Mouse (Mus musculus): Measurements from ENCODE around the gene Tm9sf4. TPM values are rescaled to one million over a fixed set of nuclear protein-coding genes. Genes with fewer than 3 reads are reported as not detected.

The Tm9sf4 gene
- total RNA-seq, 2 experiments from 2014 or later: 51.4 to 57.0 TPM

DNA sequence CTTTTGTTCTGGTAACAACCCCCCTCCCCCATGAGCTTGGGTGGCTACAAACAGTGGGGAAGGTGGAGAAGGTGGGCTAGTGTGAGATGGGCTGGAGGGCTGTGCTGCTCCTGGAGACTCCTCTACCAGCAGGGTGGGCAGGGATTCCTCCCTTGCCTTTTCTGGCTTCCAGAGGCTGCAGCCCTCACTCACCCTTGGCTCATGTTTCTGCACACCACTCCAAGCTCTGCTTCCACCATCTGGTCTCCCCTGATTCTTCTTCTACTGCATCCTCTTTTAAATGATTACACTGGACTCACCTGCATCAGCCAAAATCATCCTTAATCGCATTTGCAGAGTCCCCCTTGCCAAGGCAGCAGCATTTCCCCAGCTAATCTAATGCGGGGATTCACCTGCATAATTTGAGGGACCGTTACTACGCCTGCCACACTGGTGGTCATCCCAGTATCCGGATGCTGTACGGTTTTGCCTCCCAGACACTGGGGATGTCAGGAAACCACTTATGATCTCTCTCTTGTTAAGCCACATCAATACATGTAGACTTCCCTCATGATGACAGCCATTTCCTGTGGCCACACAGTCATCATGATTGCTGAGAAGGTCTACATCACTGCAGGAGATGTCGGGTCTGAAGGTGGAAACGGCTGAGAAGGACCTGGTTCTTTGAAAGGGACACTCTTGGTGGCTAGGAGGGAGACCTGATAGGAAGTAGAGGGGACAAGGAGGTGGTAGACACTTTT lies 9.0 kb upstream of the Tm9sf4 start:
- intact Hi-C loops (cut with DNase I): no loop called here
- no peak for DNase-seq

GRCm38 (mm10) chr2:153153033-153153450 lies 8.1 kb upstream of the Tm9sf4 start:
- intact Hi-C loops (cut with DNase I): no loop called here
- DNase-seq: no peak

DNA sequence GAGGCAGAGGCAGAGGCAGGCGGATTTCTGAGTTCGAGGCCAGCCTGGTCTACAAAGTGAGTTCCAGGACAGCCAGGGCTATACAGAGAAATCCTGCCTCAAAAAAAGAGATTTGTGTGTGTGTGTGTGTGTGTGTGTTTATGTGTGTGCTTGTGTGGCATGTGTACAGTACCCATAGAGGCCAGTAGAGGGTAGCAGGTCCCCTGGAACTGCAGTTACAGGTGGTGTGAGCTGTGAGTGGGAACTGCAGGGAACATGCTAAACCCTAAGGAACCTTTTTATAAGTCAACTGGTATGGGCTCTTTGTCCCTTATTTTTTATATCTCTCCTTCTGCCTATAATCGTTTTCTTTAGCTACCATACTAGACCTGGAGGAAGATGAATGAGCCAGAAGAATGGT lies 3.8 kb upstream of the Tm9sf4 start:
- no peak for DNase-seq
- intact Hi-C loops (cut with DNase I): no loop called here

GRCm38 (mm10) chr2:153160133-153160532 lies 970 bp upstream of the Tm9sf4 start:
- no peak for DNase-seq
- intact Hi-C loops (cut with DNase I): loop anchor here (5.0 kb wide), 1 partner anchor 82 kb away; the partner anchor contains the start of genes Plagl2 and Pofut1

GRCm38 (mm10) chr2:153161684-153162080 lies 579 bp downstream of the Tm9sf4 start:
- intact Hi-C loops (cut with DNase I): loop anchor here (5.0 kb wide), 1 partner anchor 81 kb away; the partner anchor contains the start of genes Plagl2 and Pofut1

GRCm38 (mm10) chr2:153167136-153167535 lies 6.0 kb downstream of the Tm9sf4 start:
- intact Hi-C loops (cut with DNase I): no loop called here
- DNase-seq: no peak

More at GRCm38 (mm10) chr2:153161684-153162080, 579 bp downstream of the Tm9sf4 start:
- no peak for DNase-seq

- DNase-seq: peak; percentile 26 to 28
- intact Hi-C loops (cut with DNase I): no loop called here
Observed at GRCm38 (mm10) chr2:153168134-153168820, 7.2 kb downstream of the Tm9sf4 start.

GRCm38 (mm10) chr2:153170490-153171224 lies 9.6 kb downstream of the Tm9sf4 start:
- DNase-seq: no peak
- intact Hi-C loops (cut with DNase I): no loop called here

DNA sequence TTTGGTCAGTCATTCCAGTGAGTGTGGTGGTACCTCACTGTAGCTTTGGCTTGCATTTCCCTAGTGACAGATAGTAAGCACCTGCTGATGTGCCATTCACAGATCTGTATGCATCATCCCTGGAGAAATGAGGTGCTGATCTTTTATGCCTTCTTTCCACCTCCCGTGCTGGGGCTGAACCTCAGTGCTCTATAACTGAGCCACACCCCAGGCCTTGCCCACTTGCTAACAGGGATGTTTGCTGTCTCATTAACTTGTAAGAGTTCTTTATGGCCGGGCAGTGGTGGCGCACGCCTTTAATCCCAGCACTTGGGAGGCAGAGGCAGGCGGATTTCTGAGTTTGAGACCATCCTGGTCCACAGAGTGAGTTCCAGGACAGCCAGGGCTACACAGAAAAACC lies 10.9 kb downstream of the Tm9sf4 start:
- intact Hi-C loops (cut with DNase I): no loop called here
- DNase-seq: no peak

- no peak for DNase-seq
- intact Hi-C loops (cut with DNase I): no loop called here
Observed at GRCm38 (mm10) chr2:153175995-153176570, 15.0 kb downstream of the Tm9sf4 start.

GRCm38 (mm10) chr2:153177188-153177587 lies 16.1 kb downstream of the Tm9sf4 start:
- intact Hi-C loops (cut with DNase I): no loop called here
- no peak for DNase-seq

DNA sequence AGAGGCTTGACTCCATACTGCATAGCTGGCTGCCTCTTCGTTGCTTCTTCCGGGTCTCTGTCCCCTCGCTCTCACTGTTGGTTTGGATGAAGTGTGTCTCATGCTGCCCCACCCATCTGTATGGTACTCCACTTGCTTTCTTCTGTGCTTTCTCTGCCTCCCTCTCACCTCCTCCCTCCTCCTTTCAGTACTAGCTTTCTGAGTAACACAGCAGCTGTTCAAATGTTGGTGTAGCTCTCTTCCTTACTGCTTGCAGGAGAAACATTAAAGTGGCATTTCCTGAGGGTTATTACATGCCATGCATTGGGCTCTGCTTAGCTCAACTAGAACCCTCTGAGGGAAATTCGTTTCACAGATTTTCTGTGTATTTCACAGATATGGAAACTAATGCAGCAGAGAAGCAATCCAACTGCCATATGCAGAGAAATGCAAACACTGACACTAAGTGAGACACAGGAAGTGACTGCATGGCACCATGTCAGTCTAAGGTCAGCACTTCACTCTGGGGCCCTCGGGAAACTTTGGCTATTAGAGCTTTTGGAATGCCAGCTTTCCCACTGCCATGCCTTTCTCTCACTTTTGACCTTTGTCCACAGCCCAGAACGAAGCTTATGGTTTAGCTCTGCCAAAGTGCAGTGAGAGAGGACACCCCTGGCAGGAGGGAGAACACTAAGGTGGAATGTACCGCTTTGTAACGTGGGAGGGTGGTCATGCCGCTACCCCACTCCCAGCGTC lies 18.2 kb downstream of the Tm9sf4 start:
- intact Hi-C loops (cut with DNase I): no loop called here
- no peak for DNase-seq

GRCm38 (mm10) chr2:153179961-153180360 lies 18.9 kb downstream of the Tm9sf4 start:
- no peak for DNase-seq
- intact Hi-C loops (cut with DNase I): no loop called here

DNA sequence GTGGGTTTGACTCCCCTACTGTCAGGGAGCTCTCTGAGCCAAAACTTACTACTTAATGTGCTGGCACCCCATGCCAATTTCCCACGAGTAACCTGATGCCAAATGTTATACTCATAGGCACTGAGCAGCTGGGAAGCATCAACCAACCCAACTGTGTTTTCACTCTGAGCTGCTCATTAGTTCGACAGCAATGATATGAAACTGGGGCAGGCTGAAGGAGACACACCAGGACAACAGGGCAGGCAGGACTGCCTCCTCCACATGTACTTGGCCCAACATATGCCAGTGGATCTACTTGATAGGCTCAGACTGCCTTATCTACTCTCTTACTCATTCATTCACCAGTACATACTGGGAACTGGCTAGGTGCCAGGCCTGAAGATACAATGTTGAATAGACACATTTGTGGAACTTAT lies 25.1 kb downstream of the Tm9sf4 start:
- peak; percentile 16 to 29 for DNase-seq
- intact Hi-C loops (cut with DNase I): no loop called here

- DNase-seq: no peak
- intact Hi-C loops (cut with DNase I): no loop called here
Observed at GRCm38 (mm10) chr2:153187848-153188247, 26.7 kb downstream of the Tm9sf4 start.

DNA sequence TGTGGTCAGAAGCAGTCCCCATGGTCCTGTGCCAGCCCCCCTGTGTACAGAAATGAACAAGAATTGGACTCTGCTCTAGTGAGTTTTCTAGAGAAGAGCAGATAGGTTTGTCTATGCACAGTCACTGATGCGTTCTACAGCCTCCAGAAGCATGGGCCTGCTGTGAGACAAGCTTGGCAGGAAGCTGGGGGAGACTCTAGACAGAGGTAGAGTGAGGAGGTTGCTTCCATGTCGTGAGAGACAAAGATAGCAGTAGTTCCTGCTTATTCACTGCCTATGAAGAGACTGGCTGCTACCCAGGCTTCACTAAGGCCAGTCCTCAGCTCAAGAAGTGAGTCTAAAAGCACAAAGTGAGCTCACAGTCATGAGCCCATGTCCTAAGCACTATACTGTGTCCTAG lies 30.1 kb downstream of the Tm9sf4 start:
- DNase-seq: no peak
- intact Hi-C loops (cut with DNase I): no loop called here

DNA sequence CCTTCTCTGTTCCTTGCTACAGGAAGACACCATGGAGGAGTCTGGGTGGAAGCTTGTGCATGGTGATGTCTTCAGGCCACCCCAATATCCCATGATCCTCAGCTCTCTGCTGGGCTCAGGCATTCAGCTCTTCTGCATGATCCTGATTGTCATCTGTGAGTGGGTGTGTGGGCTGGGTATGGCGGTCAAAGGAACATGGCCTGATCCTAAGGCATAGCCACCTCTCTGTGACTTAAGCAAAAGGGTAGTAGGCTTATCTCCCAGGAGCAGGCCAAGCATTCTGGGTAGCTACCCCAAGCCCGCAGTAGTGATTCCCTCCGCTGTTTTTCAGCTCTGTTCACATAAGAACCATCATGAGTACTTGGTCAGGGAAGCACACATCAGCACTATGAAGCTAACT lies 33.2 kb downstream of the Tm9sf4 start:
- DNase-seq: no peak
- intact Hi-C loops (cut with DNase I): no loop called here

DNA sequence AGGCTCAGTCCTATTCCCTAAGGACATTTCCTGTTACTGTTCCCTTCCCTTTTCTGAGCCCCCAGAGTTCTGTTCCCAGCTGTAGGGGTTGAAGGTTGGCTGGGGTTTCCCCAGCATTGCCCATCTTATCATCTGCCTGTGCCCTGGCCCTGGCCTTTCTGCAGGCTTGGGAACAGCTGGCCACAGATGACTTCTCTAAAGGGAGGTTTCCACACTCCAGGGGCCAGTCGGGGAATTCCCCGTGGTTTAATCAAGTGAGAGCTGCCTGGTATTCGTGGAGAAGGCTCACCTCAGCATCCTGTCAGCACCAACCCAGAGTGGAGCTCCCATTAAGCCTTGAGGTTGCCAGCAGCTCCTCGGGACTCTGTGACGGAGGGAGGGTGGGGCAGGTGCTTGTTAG lies 37.4 kb downstream of the Tm9sf4 start:
- DNase-seq: no peak
- intact Hi-C loops (cut with DNase I): no loop called here

DNA sequence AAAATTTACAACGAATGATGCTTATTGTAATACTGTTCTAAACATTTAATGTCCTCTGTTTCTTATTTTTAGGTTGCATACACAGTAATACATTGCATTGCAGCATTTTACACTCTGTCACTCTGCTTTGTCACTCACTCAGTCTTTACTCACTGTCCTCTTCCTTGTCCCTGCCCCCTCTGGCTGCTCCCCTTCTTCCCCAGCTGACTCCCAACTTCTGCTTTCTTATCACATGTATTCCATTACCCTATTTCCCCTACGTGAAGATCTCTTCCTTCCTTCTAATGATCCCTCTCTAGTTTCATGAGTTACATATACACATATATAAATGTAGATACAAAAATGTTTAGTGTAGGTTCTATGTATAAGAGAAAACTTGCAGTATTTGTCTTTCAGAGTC lies 38.0 kb downstream of the Tm9sf4 start:
- intact Hi-C loops (cut with DNase I): no loop called here
- no peak for DNase-seq

DNA sequence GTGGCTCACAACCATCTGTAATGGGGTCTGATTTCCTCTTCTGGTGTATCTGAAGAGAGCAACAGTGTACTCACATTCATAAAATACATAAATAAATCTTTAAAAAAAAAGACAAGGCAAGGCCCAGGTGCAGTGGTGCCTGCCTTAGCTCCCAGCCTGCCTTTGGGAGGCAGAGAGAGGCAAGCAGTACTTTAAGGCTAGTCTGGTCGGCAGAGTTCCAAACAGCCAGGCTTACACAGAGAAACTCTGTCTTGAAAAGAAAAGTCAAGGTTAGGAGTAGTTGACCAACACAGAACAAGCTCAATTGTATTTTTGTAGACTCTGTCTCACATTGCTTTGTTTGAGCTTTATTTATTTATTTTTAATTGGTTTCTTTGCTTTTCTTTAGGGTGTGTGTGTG lies 41.7 kb downstream of the Tm9sf4 start:
- no peak for DNase-seq
- intact Hi-C loops (cut with DNase I): no loop called here

All from heart, postnatal 14 days (tissue).